Mouse (Mus musculus) kidney, postnatal 0 days (tissue): ENCODE data around the gene Rnf130. TPM values are rescaled to one million over a fixed set of nuclear protein-coding genes. Genes with fewer than 3 reads are reported as not detected.

Experiments used
- ATAC-seq: fragments of 200-750 bp; cut with Nextera tagmentation; replicated peaks from 2 replicates; pipeline ENCODE4 v1.8.0; 2017; ENCODE audit warnings: low read depth, moderate number of reproducible peaks, moderate TSS enrichment, moderate library complexity; ENCODE audit not compliant: low FRiP score
- DNase-seq: peaks from one replicate; pipeline ENCODE4 v3.0.0-alpha.2; 2016; ENCODE audit warnings: low spot score
- H3K27ac ChIP-seq: fragments of 300-500 bp; sonication (generic); 2 replicates; pipeline ENCODE4 v1.5.1; 2014; ENCODE audit warnings: mild to moderate bottlenecking
- H3K27me3 ChIP-seq: fragments of 300-500 bp; sonication (generic); 2 replicates; pipeline ENCODE4 v1.6.1; 2014; ENCODE audit warnings: low read length, mixed read lengths; ENCODE audit not compliant: insufficient read depth
- H3K36me3 ChIP-seq: fragments of 300-500 bp; sonication (generic); 2 replicates; pipeline ENCODE4 v1.6.1; 2014; ENCODE audit warnings: low read length, mixed read lengths; ENCODE audit not compliant: insufficient read depth
- H3K4me1 ChIP-seq: fragments of 300-500 bp; sonication (generic); replicated peaks from 2 replicates; pipeline ENCODE4 v1.6.1; 2014; ENCODE audit warnings: antibody characterized with exemption, low read length, mixed read lengths; ENCODE audit not compliant: insufficient read depth
- H3K4me2 ChIP-seq: fragments of 300-500 bp; sonication (generic); 2 replicates; pipeline ENCODE4 v1.6.1; 2014; ENCODE audit warnings: mild to moderate bottlenecking, low read length, moderate library complexity, mixed read lengths
- H3K4me3 ChIP-seq: fragments of 300-500 bp; sonication (generic); replicated peaks from 2 replicates; pipeline ENCODE4 v1.5.1; 2014; ENCODE audit warnings: low read depth, low read length
- H3K9ac ChIP-seq: fragments of 300-500 bp; sonication (generic); 2 replicates; pipeline ENCODE4 v1.6.1; 2014; ENCODE audit warnings: low read depth, low read length
- H3K9me3 ChIP-seq: fragments of 300-500 bp; sonication (generic); replicated peaks from 2 replicates; pipeline ENCODE4 v1.6.1; 2016; ENCODE audit warnings: low read length, inconsistent platforms, mixed read lengths
- CTCF ChIP-seq: IDR thresholded peaks from 2 replicates; pipeline ENCODE4 v1.5.1; 2016; ENCODE audit warnings: antibody characterized with exemption, low read depth, mild to moderate bottlenecking, moderate library complexity
- WGBS: fragments of 180-500 bp; shearing (Covaris S2); extraction: QIAGEN DNeasy Blood & Tissue Kit; methylation state at CpG from one replicate; pipeline ENCODE4 v1.1.7; 2014; 5-methylcytosine and 5-hydroxymethylcytosine counted together
- polyA plus RNA-seq: library from polyadenylated mRNA; unstranded; fragments of >200 nt; fragmentation: Nextera tagmentation; extraction: Ambion mirVana; gene quantifications from 2 replicates; pipeline ENCODE4 v1.2.1, GENCODE M21; 2015

Rnf130 gene
- polyA plus RNA-seq, 1 experiment from 2014 or later = 104 TPM

DNA sequence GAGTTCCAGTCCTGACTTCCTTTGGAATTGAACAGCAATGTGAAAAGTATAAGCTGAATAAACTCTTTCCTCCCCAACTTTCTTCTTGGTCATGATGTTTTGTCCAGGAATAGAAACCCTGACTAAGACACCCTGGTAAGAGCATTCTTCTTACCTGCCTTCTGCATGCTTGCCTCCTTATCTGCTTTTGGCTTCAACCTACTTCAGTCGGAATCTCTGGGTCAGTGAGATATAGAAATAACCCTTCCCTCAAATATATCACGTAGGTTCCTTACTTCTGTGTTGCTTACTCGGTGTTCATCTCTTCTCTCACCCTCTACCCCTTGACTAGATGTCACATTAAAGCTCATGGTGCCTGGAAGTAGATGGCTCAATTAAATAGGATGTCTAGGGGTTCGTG lies 19.3 kb downstream of the Rnf130 start:
- H3K9ac ChIP-seq = no peak overlapping the region
- H3K4me2 ChIP-seq = no peak overlapping the region
- no peak overlapping the region for H3K27ac ChIP-seq
- no peak for DNase-seq
- no peaks in the 10 kb centered on the region for H3K36me3 ChIP-seq
- ATAC-seq = no peak
- no peak for TF ChIP-seq CTCF
- 96% methylated on average over 4 of the region's 4 CpGs for WGBS
- H3K4me3 ChIP-seq = no peak overlapping the region
- no peaks in the 10 kb centered on the region for H3K4me1 ChIP-seq
- no peaks in the 10 kb centered on the region for H3K27me3 ChIP-seq
- no peaks in the 10 kb centered on the region for H3K9me3 ChIP-seq

DNA sequence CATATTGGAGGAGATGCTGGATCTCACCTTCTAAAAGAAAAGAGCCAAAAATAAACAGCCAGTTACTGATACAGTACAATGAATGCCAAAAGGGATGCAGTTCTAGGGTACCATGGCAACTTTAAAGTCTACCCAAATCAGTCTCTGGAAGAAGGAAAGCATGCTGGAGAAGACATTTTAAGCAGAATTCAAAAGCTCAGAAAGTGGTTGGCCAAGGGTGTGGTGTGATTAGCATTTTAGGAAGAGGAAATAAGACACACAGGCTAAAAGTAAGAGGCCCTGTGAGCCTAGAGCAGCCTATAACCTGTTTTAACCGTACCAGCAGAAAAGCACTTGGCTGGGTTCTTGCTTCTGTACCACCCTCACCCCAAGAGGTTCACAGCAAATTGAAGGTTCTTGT lies 22.5 kb downstream of the Rnf130 start:
- H3K4me3 ChIP-seq = no peak overlapping the region
- no peaks in the 10 kb centered on the region for H3K36me3 ChIP-seq
- no peak for DNase-seq
- H3K9me3 ChIP-seq = no peaks in the 10 kb centered on the region
- no peak overlapping the region for H3K4me2 ChIP-seq
- WGBS = 81% methylated on average over 1 of the region's 1 CpGs
- no peak overlapping the region for H3K9ac ChIP-seq
- TF ChIP-seq CTCF = no peak
- no peak for ATAC-seq
- no peak overlapping the region for H3K27ac ChIP-seq
- no peaks in the 10 kb centered on the region for H3K4me1 ChIP-seq
- H3K27me3 ChIP-seq = no peaks in the 10 kb centered on the region

- Histone ChIP-seq H3K27ac (no peak overlapping the region), H3K4me2 (no peak overlapping the region), H3K27me3 (no peaks in the 10 kb centered on the region), H3K4me3 (no peak overlapping the region), H3K9ac (no peak overlapping the region), H3K9me3 (no peaks in the 10 kb centered on the region), H3K36me3 (no peaks in the 10 kb centered on the region), H3K4me1 (no peaks in the 10 kb centered on the region)
- DNase-seq = no peak
- 53% methylated on average over 6 of the region's 6 CpGs for WGBS
- ATAC-seq = no peak
- no peak for TF ChIP-seq CTCF
Observed at GRCm38 (mm10) chr11:50048115-50048514, 23.0 kb downstream of the Rnf130 start.

DNA sequence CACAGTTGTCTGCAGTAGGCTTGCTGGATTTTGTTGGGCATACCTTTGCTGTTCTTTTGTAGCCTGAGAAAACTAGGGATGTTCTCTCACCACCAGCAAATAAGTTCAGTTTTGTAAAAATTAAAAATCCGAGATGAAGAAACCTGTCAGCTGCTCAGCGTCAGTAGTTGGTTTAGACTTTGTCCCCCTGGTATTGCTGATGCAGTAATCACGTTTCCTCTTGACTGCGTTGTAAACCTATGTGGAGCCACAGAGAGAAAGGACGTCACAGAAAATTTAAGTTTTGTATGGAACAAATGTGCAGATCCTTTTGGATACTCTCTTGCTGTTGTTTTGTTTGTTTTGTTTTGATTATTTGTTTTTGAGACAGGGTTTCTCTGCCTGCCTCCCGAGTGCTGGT lies 25.2 kb downstream of the Rnf130 start:
- H3K9me3 ChIP-seq = no peaks in the 10 kb centered on the region
- no peak overlapping the region for H3K27ac ChIP-seq
- H3K36me3 ChIP-seq = peaks cover 6% of the 10 kb centered on the region; the same call in 1 of the 2 replicates
- H3K9ac ChIP-seq = no peak overlapping the region
- DNase-seq (no peak), ATAC-seq (no peak)
- no peaks in the 10 kb centered on the region for H3K27me3 ChIP-seq
- TF ChIP-seq CTCF = no peak
- H3K4me1 ChIP-seq = no peaks in the 10 kb centered on the region
- no peak overlapping the region for H3K4me2 ChIP-seq
- 80% methylated on average over 6 of the region's 6 CpGs for WGBS
- no peak overlapping the region for H3K4me3 ChIP-seq

DNA sequence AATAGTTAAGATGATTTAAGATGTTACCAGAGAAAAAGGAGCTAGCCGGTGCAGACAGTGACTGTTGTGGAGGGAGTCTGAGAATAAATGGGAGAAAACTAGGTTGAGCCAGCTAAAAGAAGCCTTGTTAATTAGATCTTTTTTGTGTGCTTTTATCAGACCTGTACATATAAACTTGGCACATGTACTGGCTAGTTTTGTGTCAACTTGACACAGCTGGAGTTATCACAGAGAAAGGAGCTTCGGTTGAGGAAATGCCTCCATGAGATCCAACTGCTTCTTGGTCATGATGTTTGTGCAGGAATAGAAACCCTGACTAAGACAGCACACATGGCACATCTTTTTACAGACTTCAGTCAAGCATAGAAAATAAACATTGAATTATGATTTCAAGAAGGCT lies 32.6 kb downstream of the Rnf130 start:
- no peak for ATAC-seq
- Histone ChIP-seq H3K4me2 (no peak overlapping the region), H3K4me3 (no peak overlapping the region), H3K9ac (no peak overlapping the region), H3K27ac (no peak overlapping the region), H3K27me3 (no peaks in the 10 kb centered on the region), H3K4me1 (no peaks in the 10 kb centered on the region), H3K9me3 (no peaks in the 10 kb centered on the region), H3K36me3 (peaks cover 6% of the 10 kb centered on the region; the same call in 1 of the 2 replicates)
- TF ChIP-seq CTCF = no peak
- WGBS = 44% methylated on average over 2 of the region's 2 CpGs
- no peak for DNase-seq

DNA sequence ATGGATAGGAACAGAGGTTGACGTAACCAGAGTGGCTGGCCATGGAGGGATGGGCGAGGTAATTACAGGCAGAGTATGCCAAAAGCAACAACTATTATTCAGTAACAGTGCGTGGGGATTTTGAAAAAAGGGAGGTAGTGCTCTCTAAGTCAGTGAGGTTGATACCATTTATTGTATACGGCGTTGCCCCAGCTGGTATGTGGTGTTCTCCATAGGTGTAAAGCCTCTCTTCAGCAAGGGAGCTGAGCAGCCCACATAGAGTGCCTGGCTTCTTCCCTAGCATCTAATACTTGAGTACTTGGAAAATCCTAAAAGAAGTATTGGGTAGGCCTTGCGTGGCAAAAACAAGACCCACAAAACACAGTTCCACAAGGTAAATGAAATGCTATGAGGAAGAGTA lies 33.1 kb downstream of the Rnf130 start:
- H3K9me3 ChIP-seq = no peaks in the 10 kb centered on the region
- H3K9ac ChIP-seq = no peak overlapping the region
- H3K27me3 ChIP-seq = no peaks in the 10 kb centered on the region
- no peak for ATAC-seq
- DNase-seq = no peak
- H3K4me1 ChIP-seq = no peaks in the 10 kb centered on the region
- H3K36me3 ChIP-seq = peaks cover 6% of the 10 kb centered on the region; the same call in 1 of the 2 replicates
- H3K4me2 ChIP-seq = no peak overlapping the region
- TF ChIP-seq CTCF = no peak
- no peak overlapping the region for H3K4me3 ChIP-seq
- no peak overlapping the region for H3K27ac ChIP-seq
- WGBS = 87% methylated on average over 6 of the region's 6 CpGs

DNA sequence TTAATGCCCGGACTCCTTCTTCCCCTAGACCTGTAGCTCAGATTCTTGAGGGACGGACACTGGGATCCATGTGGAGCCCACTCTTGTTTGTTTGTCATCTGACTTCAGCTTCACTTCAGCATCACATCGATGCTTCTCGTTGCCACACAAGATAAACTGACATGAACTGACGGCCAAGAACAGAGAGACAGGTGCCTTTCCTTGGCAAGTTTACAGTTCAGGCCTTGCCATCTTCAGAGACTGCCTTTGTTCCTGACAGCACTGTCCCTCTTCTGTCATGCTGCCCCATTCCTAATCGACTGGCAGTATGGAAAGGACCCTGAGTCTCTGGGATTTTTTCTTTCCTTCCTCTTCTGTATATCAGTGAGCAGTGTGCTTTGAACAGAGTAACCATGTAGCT lies 33.9 kb downstream of the Rnf130 start:
- Histone ChIP-seq H3K4me2 (no peak overlapping the region), H3K9ac (no peak overlapping the region), H3K4me1 (no peaks in the 10 kb centered on the region), H3K27ac (no peak overlapping the region), H3K9me3 (no peaks in the 10 kb centered on the region), H3K36me3 (peaks cover 2% of the 10 kb centered on the region; the same call in 1 of the 2 replicates), H3K4me3 (no peak overlapping the region), H3K27me3 (no peaks in the 10 kb centered on the region)
- no peak for ATAC-seq
- DNase-seq = no peak
- WGBS = 91% methylated on average over 6 of the region's 6 CpGs
- TF ChIP-seq CTCF = no peak
